Mouse (Mus musculus) right cerebral cortex, postnatal 4 days (tissue): Measurements from ENCODE around the gene Limk1.
"Not testable (repeated sequence)": the region's sequence is repeated elsewhere in the genome, so short reads cannot be mapped to it uniquely, and the experiment has no call there.

Source experiments
- DNase-seq: peaks from one replicate; pipeline ENCODE4 v3.0.0-alpha.2; 2022

Gene Limk1

GRCm38 (mm10) chr5:134675956-134676759, 12.2 kb downstream of the Limk1 start:
- peak; percentile 43 for DNase-seq

GRCm38 (mm10) chr5:134674977-134675376, 13.4 kb downstream of the Limk1 start:
- no peak for DNase-seq

- DNase-seq = no peak
These were observed 15.8 kb downstream of the Limk1 start for GRCm38 (mm10) chr5:134672611-134673010.

GRCm38 (mm10) chr5:134672198-134672516, 16.2 kb downstream of the Limk1 start:
- no peak for DNase-seq

- no peak for DNase-seq
These were observed 16.8 kb downstream of the Limk1 start for GRCm38 (mm10) chr5:134671335-134672197.

- DNase-seq = no peak
These were observed 19.2 kb downstream of the Limk1 start for GRCm38 (mm10) chr5:134669001-134669708.

- peak; percentile 70 for DNase-seq
These were observed 19.9 kb downstream of the Limk1 start for GRCm38 (mm10) chr5:134668495-134668894.

- no peak for DNase-seq
These were observed 31.7 kb downstream of the Limk1 start for GRCm38 (mm10) chr5:134656708-134657107.

GRCm38 (mm10) chr5:134652015-134652414, 36.4 kb downstream of the Limk1 start:
- DNase-seq = peak; percentile 52

GRCm38 (mm10) chr5:134650926-134651325, 37.5 kb downstream of the Limk1 start:
- DNase-seq = peak; percentile 66

- DNase-seq = not testable (repeated sequence)
These were observed 39.4 kb downstream of the Limk1 start for GRCm38 (mm10) chr5:134648976-134649375.

GRCm38 (mm10) chr5:134647394-134647793, 41.0 kb downstream of the Limk1 start:
- DNase-seq = no peak

- no peak for DNase-seq
These were observed 41.9 kb downstream of the Limk1 start for GRCm38 (mm10) chr5:134646461-134646860.

GRCm38 (mm10) chr5:134644643-134645118, 43.7 kb downstream of the Limk1 start:
- DNase-seq = no peak

GRCm38 (mm10) chr5:134644121-134644520, 44.3 kb downstream of the Limk1 start:
- no peak for DNase-seq

GRCm38 (mm10) chr5:134640371-134640770, 48.0 kb downstream of the Limk1 start:
- no peak for DNase-seq

GRCm38 (mm10) chr5:134639269-134639682, 49.1 kb downstream of the Limk1 start, which contains the start of gene Eif4h:
Gene Eif4h (minus strand): TSS chr5:134639490.
- DNase-seq = peak; percentile 98

GRCm38 (mm10) chr5:134638461-134639268, 49.7 kb downstream of the Limk1 start:
- no peak for DNase-seq

- no peak for DNase-seq
These were observed 50.5 kb downstream of the Limk1 start for GRCm38 (mm10) chr5:134637820-134638367.

GRCm38 (mm10) chr5:134632841-134633240, 55.6 kb downstream of the Limk1 start:
- DNase-seq = no peak

GRCm38 (mm10) chr5:134630835-134631234, 57.6 kb downstream of the Limk1 start:
- no peak for DNase-seq

- no peak for DNase-seq
These were observed 58.9 kb downstream of the Limk1 start for GRCm38 (mm10) chr5:134629508-134629907.
